Mouse (Mus musculus) 3134 (cell line): Measurements from ENCODE around the gene Odaph.

ENCODE experiments used
- DNase-seq: peaks from one replicate; pipeline ENCODE4 v3.0.0-alpha.2; 2011; ENCODE audit warnings: low spot score; ENCODE audit not compliant: insufficient read length; ENCODE audit errors: extremely low read depth

Gene Odaph

GRCm38 (mm10) chr5:91987799-91988198 is 524 bp downstream of the Odaph start:
- no peak for DNase-seq

DNA sequence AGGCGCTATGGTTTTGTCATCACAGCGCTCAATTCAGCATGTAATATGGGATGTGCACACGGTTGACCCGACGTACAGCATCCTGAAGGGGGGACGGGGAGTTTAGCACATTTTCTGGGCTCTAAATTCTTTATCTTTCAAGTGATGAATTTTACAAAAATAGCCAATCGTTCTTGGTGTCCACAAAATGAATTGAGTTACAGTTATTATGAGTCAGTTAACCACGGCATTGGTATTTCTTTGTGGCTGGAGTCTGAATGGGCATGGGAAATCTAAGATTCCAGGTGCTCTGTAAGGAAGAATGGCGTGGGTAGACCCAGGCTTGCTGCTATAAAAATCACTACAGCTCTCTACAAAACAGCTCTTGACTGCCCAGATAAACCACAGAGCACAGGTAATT is 2.0 kb downstream of the Odaph start:
- no peak for DNase-seq

DNA sequence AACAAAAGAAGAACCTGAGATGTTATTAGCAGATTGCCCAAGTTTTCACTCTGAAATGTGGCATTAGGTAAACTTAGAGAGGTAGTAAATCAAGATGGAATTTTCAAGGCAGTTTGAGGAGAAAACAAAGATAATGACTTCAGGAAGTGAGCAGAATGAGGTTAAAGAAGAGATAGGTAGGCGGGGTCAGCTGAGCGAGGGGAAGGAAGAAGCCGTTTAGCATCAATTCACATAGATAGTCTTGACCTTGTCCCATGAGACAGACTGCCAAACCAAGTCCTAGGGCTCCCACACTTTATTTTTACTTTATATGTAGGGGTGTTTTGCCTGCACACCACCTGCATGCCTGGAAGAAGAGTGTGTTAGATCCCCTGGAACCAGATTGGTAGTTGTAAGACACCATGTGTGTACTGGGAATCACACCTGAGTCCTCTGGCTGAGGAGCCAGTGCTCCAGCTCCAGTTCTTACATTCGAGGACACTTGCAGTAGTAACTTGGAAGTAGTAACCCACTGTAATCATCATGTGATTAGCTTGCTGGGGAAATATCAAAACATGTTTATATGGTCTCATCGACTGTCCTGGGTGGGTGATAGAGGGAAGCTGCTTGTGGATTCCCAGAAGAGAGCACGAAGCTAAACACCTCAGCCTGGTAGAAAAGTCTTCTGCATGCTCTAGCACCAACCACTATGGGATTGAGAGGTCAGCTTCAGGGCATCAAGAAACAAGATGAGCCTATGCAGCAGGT is 4.1 kb downstream of the Odaph start:
- no peak for DNase-seq

DNA sequence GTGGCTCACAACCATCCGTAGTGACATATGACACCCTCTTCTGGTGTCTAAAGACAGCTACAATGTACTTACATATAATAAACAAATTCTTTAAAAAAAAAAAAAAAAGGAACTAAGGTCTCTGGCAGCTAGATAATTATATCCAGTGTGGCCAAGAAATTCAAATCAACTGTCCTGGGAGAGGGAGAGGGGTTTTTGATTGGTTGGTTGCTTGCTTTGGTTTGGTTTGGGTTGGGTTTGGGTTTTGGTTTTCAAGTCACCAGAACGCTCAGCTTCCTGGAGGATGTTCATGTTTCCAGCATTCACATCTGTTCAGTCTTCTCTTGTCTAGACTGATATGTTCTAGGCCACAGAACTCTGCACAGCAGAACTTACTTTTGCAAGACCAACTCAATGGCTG is 5.8 kb downstream of the Odaph start:
- no peak for DNase-seq

- no peak for DNase-seq
Observed at GRCm38 (mm10) chr5:91994546-91994945, 7.3 kb downstream of the Odaph start.

DNA sequence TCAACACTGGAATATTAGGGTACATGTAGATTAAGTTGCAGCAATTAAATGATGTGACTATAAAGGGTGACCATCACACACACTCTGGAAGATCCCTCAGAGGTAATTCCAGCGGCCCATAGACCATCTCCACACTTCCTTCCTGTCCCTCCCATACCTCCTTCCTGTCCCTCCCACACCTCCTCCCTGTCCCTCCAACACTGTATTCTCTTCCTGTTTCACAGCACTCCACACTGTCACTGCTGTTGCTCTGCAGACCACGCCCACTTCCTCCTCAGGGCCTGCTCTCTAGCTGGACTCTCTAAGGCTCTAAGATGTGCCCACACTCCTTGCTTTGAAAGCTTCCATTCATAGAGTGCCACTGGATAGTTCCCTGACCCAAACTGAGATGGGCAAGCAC is 13.5 kb downstream of the Odaph start:
- DNase-seq: peak; percentile 72

- no peak for DNase-seq
Observed at GRCm38 (mm10) chr5:92003011-92003410, 15.7 kb downstream of the Odaph start.

DNA sequence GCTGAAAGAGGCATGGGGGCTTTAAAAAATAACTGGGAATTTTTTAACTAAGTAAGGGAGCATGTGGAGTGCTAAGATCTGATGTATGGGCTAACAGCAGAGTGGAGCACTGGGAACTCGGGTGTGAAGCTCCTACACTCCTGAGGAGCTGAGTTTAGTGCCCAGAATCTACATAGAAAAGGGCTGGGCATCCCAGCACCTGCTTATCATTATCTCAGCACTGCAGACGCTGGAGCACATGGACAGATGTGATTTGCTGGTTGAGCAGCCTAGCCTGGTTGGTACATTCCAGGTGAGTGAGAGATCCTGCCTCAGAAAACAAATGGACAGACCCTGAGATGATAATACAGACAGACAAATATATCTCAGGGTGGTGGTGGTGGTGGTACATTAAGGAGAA is 22.6 kb downstream of the Odaph start:
- no peak for DNase-seq

DNA sequence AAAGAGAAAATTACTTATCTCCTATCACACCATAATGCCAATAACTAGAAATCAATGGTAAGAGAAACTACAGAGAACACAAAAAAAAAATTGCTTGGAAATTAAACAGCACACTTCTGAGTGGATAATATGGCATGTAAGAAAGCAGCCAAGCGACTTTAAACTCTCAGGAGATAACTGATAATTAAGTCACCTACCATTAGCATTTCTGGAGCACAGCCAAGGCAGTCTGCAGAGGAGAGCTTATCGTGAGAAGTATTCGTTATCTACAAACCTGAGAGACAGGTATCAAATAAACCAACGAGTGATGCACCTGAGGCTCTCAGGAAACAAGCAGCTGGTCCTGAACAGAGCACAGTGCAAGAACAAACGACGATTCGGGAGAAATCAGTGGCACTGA is 24.5 kb downstream of the Odaph start:
- no peak for DNase-seq

GRCm38 (mm10) chr5:92019960-92020359 is 32.7 kb downstream of the Odaph start:
- no peak for DNase-seq

- peak; percentile 96 for DNase-seq
Observed at GRCm38 (mm10) chr5:92042377-92043348, 55.4 kb downstream of the Odaph start.

GRCm38 (mm10) chr5:92043783-92044182 is 56.5 kb downstream of the Odaph start, which contains the start of gene Cdkl2:
Gene Cdkl2 (minus strand): TSS chr5:92043883.
- DNase-seq: no peak
